9 mouse cellular contexts compared by ENCODE assay signal in the genomic region with DNA sequence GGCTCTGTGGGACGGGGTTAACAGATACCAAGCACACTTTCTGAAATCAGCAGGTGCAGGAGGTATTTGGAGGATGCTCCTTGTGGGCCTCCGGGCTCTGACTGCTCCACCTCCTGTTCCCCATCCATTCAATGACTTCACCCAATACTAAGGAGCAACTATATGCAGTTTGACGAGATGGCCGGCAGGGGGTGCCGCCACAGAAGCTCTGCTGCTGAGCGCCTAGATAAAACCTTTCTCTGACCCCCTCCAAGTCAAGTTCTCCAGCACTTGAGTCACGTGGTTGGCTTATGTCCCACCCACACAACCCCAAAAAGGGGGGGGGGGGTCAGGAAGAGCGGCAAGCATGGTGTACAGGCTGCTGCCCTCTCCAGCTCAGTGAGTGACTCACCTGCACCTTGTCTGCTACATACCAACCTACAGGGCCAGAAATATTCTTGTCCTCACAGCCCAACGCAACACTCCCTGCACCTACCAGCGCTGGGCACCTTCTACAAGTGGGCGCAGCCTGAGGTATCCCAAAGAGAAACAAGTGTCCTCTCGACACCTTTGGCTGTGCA. TPM values are rescaled to one million over a fixed set of nuclear protein-coding genes. Genes with fewer than 3 reads are reported as not detected.
DNase-seq lines count a peak whose midpoint lies in the region; ATAC-seq and TF ChIP-seq lines count a peak whose summit lies in the region.
"Had no signal": no experiment of that assay in that cellular context is flagged by ENCODE, and none has a peak within 500 bp of the region (broad histone marks: within the 10 kb centered on the region; RNA-seq: fewer than 3 reads in every experiment).

No protein-coding gene starts in this region.

- H3K27ac ChIP-seq in forebrain, postnatal 0 days (ENCODE audit: low read depth, low read length) = no peak overlapping the region
- H3K27ac ChIP-seq: heart, embryonic 13.5 days had no signal

- no peak overlapping the region for H3K4me2 ChIP-seq in forebrain, postnatal 0 days (ENCODE audit: low read depth)
- H3K4me2 ChIP-seq: heart, embryonic 13.5 days had no signal

- 33% methylated on average over 12 of the region's 12 CpGs for WGBS in forebrain, postnatal 0 days

- DNase-seq in layer of hippocampus, postnatal 10 days (ENCODE audit: low spot score in 2 of 2) = peak; percentile 44 to 52
- no peak for DNase-seq in layer of hippocampus, adult 9-10 months (ENCODE audit: low spot score)
- DNase-seq in G1E (ENCODE audit: low spot score) = no peak
- peak; percentile 89 for DNase-seq in brain, adult 2 months (ENCODE audit: low read depth, low spot score)
- peak; percentile 44 for DNase-seq in forebrain, postnatal 0 days
- DNase-seq in mesoderm, embryonic 11.5 days (ENCODE audit: low read depth, low spot score) = peak; percentile 57
- DNase-seq in urinary bladder, postnatal 25 days (ENCODE audit: low spot score) = no peak

- no peaks in the 10 kb centered on the region for H3K36me3 ChIP-seq in G1E (replicated peaks)
- H3K36me3 ChIP-seq in forebrain, postnatal 0 days (ENCODE audit: insufficient read depth) = no peaks in the 10 kb centered on the region
- H3K36me3 ChIP-seq: heart, embryonic 13.5 days had no signal

- no peak overlapping the region for H3K9ac ChIP-seq in forebrain, postnatal 0 days
- H3K9ac ChIP-seq: heart, embryonic 13.5 days had no signal

- no peak for TF ChIP-seq CTCF in G1E (IDR thresholded peaks at IDR 0.05; ENCODE audit: low read depth, low read length)
- TF ChIP-seq CTCF in forebrain, postnatal 0 days (IDR thresholded peaks at IDR 0.05; ENCODE audit: low read depth) = peak; percentile 64

- H3K4me1 ChIP-seq in G1E (ENCODE audit: insufficient read depth, low read depth, low read length) = no peaks in the 10 kb centered on the region
- no peaks in the 10 kb centered on the region for H3K4me1 ChIP-seq in forebrain, postnatal 0 days (ENCODE audit: insufficient read depth)

- H3K4me3 ChIP-seq in G1E (ENCODE audit: low read depth, low read length) = no peak overlapping the region
- no peak overlapping the region for H3K4me3 ChIP-seq in forebrain, postnatal 0 days (ENCODE audit: low read depth, low read length)
- H3K4me3 ChIP-seq: heart, embryonic 13.5 days; myocyte had no signal

- H3K27me3 ChIP-seq in G1E (ENCODE audit: insufficient read depth, low read length) = peaks cover 3% of the 10 kb centered on the region; the same call in 1 of the 2 replicates
- H3K27me3 ChIP-seq in forebrain, postnatal 0 days (ENCODE audit: insufficient read depth, low read length) = no peaks in the 10 kb centered on the region
- H3K27me3 ChIP-seq: heart, embryonic 13.5 days had no signal

- ATAC-seq in G1E (ENCODE audit: extremely low read depth, insufficient number of reproducible peaks, low FRiP score, poor library complexity, severe bottlenecking) = peak; percentile 28; the same call in 1 of the 2 replicates
- peak; percentile 61; the same call in 1 of the 2 replicates for ATAC-seq in forebrain, postnatal 0 days

- peaks cover 44% of the 10 kb centered on the region for H3K9me3 ChIP-seq in G1E (replicated peaks)
- no peaks in the 10 kb centered on the region for H3K9me3 ChIP-seq in forebrain, postnatal 0 days (ENCODE audit: low read length)
- H3K9me3 ChIP-seq: heart, embryonic 13.5 days had no signal

RNA-seq across cellular contexts. Expression of a gene that starts 40.5 kb away (rescaled TPM):
- 100 to 1,000 TPM; 102 to 111 TPM for total RNA-seq in layer of hippocampus, postnatal 10 days (2021)
- total RNA-seq in G1E (2014; fragmentation: Nextera tagmentation) = not detected in 2 replicates
- 0.12 and 0.22 TPM in 2 replicates for total RNA-seq in G1E (2017)
- polyA plus RNA-seq in G1E (2012) = not detected in 2 replicates
- total RNA-seq in forebrain, postnatal 0 days (2014; rRNA removed) = 57.1 and 62.5 TPM in 2 replicates
- 12.9 and 17.3 TPM in 2 replicates for polyA plus RNA-seq in forebrain, postnatal 0 days (2015; fragmentation: Nextera tagmentation; extraction: Ambion mirVana)

Comparison
In these comparisons a context has a peak if more than half of its experiments do, and no peak if none do; other contexts are left out.
1. DNase-seq: peak in layer of hippocampus, postnatal 10 days (2 of 2), brain, adult 2 months (single experiment), forebrain, postnatal 0 days (single experiment) and mesoderm, embryonic 11.5 days (single experiment); none in layer of hippocampus, adult 9-10 months (single experiment), G1E (single experiment) and urinary bladder, postnatal 25 days (single experiment).
2. RNA of a gene that starts 40.5 kb away (total RNA-seq): 102 to 111 TPM in layer of hippocampus, postnatal 10 days and 57.1 to 62.5 TPM in forebrain, postnatal 0 days; 0.12 to 0.22 TPM in G1E; every median in the first group is over 10 times any median in the second.